Mouse (Mus musculus) heart, adult 2 months (tissue): Measurements from ENCODE around the gene Adprhl1. TPM values are rescaled to one million over a fixed set of nuclear protein-coding genes. Genes with fewer than 3 reads are reported as not detected.

Source experiments
- DNase-seq, 2 experiments: peaks; one replicate each; pipeline ENCODE4 v3.0.0; 2021
- H3K27ac ChIP-seq: fragments of 200-600 bp; 2 replicates; pipeline ENCODE4 v1.8.1; 2022
- H3K27me3 ChIP-seq: fragments of 200-500 bp; 2 replicates; pipeline ENCODE4 v1.6.1; 2012; ENCODE audit warnings: mild to moderate bottlenecking, low read length, inconsistent platforms, mixed read lengths; ENCODE audit not compliant: control insufficient read depth, insufficient read depth
- H3K36me3 ChIP-seq: fragments of 200-500 bp; 2 replicates; pipeline ENCODE4 v1.6.1; 2012; ENCODE audit warnings: low read length, inconsistent platforms; ENCODE audit not compliant: control insufficient read depth, insufficient read depth
- H3K4me1 ChIP-seq: fragments of 200-500 bp; 2 replicates; pipeline ENCODE4 v1.6.1; 2011; ENCODE audit warnings: low read length; ENCODE audit not compliant: control insufficient read depth, insufficient read depth
- H3K4me3 ChIP-seq: fragments of 200-600 bp; 2 replicates; pipeline ENCODE4 v1.8.1; 2022
- H3K79me2 ChIP-seq: fragments of 200-500 bp; replicated peaks from 2 replicates; pipeline ENCODE4 v1.6.1; 2012; ENCODE audit warnings: mild to moderate bottlenecking, inconsistent platforms, low read length, moderate library complexity, mixed read lengths; ENCODE audit not compliant: control insufficient read depth, insufficient read depth
- H3K9ac ChIP-seq: fragments of 200-500 bp; 2 replicates; pipeline ENCODE4 v1.6.1; 2012; ENCODE audit warnings: low read depth, mild to moderate bottlenecking, control low read depth, inconsistent platforms, low read length, mixed read lengths
- CTCF ChIP-seq: fragments of 200-600 bp; IDR thresholded peaks from 2 replicates; pipeline ENCODE4 v1.8.1; 2022; ENCODE audit warnings: antibody characterized with exemption, mild to moderate bottlenecking, moderate library complexity
- EP300 ChIP-seq: fragments of 200-500 bp; IDR thresholded peaks from 2 replicates; pipeline ENCODE4 v1.6.1; 2011; ENCODE audit warnings: low read depth, low read length, control low read depth; ENCODE audit not compliant: insufficient read depth
- POLR2A ChIP-seq: fragments of 200-500 bp; IDR thresholded peaks from 2 replicates; pipeline ENCODE4 v1.6.1; 2011; ENCODE audit warnings: mild to moderate bottlenecking, low read depth, low read length, control low read depth; ENCODE audit not compliant: insufficient read depth
- WGBS: fragments of 180-500 bp; shearing (Covaris S2); methylation state at CpG from one replicate; pipeline ENCODE4 v1.1.7; 2018; 5-methylcytosine and 5-hydroxymethylcytosine counted together
- intact Hi-C: fragments of 180-260 bp; cut with DNase I; formaldehyde crosslinking; loops from one replicate; pipeline ENCODE4 v1.15.1; 2025
- microRNA-seq, 2 experiments: library from miRNA; unstranded; fragments of <30 nt; microRNA quantifications; one replicate each; pipeline ENCODE4 v1.2.0; 2021
- polyA plus RNA-seq: library from polyadenylated mRNA; depleted of rRNA; stranded (reverse); fragments of >200 nt; gene quantifications from 2 replicates; pipeline ENCODE4 v1.2.3, GENCODE M21; 2012; rRNA removed
- total RNA-seq, 2 experiments: library from RNA; stranded (reverse); gene quantifications; 2 replicates each; pipeline ENCODE4 v1.2.3; 2021

The Adprhl1 gene
- total and polyA plus RNA-seq, 3 experiments: 371 to 599 (median 587) TPM

- H3K27me3 ChIP-seq: no peaks in the 10 kb centered on the region
- no peaks in the 10 kb centered on the region for H3K36me3 ChIP-seq
- WGBS: 83% methylated on average over 4 of the region's 4 CpGs
- H3K9ac ChIP-seq: no peak overlapping the region
- H3K27ac ChIP-seq: no peak overlapping the region
- H3K4me1 ChIP-seq: no peaks in the 10 kb centered on the region
- TF ChIP-seq CTCF (no peak), EP300 (no peak), POLR2A (no peak)
- intact Hi-C loops: no loop called here
- DNase-seq: no peak
- H3K79me2 ChIP-seq: no peaks in the 10 kb centered on the region
- H3K4me3 ChIP-seq: no peak overlapping the region
Observed at GRCm38 (mm10) chr8:13174305-13174704, 79.7 kb downstream of the Adprhl1 start.

Small RNA genes lying within 50 kb of the gene (microRNA-seq; reads per million reads assigned to microRNA genes)
- 58.7 to 68.4 reads per million in 2 experiments for gene Mir1968

Other genes with a start within 250 kb of the Adprhl1 start
- under 1 TPM; 0.21 to 0.45 TPM for gene F7, start 228.1 kb downstream of the Adprhl1 start, total RNA-seq
- 0.21 and 0.38 TPM in 2 replicates for gene F7, start 228.1 kb downstream of the Adprhl1 start, polyA plus RNA-seq
- under 1 TPM; 0.60 to 0.96 TPM for gene F10, start 216.9 kb downstream of the Adprhl1 start, total RNA-seq
- gene F10, start 216.9 kb downstream of the Adprhl1 start, polyA plus RNA-seq: 0.33 and 0.47 TPM in 2 replicates
- gene Proz, start 193.2 kb downstream of the Adprhl1 start, total RNA-seq: not detected
- 0.20 TPM in 1 of 2 replicates, not detected in the other for gene Proz, start 193.2 kb downstream of the Adprhl1 start, polyA plus RNA-seq
- 10 to 100 TPM in 1 of 2 experiments, 1 to 10 TPM in 1; 8.2 to 10.3 TPM for gene Pcid2, start 148.7 kb downstream of the Adprhl1 start, total RNA-seq
- 12.9 and 14.4 TPM in 2 replicates for gene Pcid2, start 148.7 kb downstream of the Adprhl1 start, polyA plus RNA-seq
- 10 to 100 TPM; 68.5 to 76.0 TPM for gene Cul4a, start 148.5 kb downstream of the Adprhl1 start, total RNA-seq
- 35.0 and 71.0 TPM in 2 replicates for gene Cul4a, start 148.5 kb downstream of the Adprhl1 start, polyA plus RNA-seq
- gene Lamp1, start 95.0 kb downstream of the Adprhl1 start, total RNA-seq: 100 to 1,000 TPM; 406 to 437 TPM
- 462 and 645 TPM in 2 replicates for gene Lamp1, start 95.0 kb downstream of the Adprhl1 start, polyA plus RNA-seq
- 1 to 10 TPM; 3.9 to 5.1 TPM for gene Grtp1, start 53.5 kb downstream of the Adprhl1 start, total RNA-seq
- gene Grtp1, start 53.5 kb downstream of the Adprhl1 start, polyA plus RNA-seq: 3.8 and 5.6 TPM in 2 replicates
- 10 to 100 TPM; 63.1 to 64.6 TPM for gene Dcun1d2, start 34.0 kb upstream of the Adprhl1 start, total RNA-seq
- 52.1 and 74.2 TPM in 2 replicates for gene Dcun1d2, start 34.0 kb upstream of the Adprhl1 start, polyA plus RNA-seq
- gene Tmco3, start 34.0 kb upstream of the Adprhl1 start, total RNA-seq: 10 to 100 TPM; 24.4 to 29.4 TPM
- 29.1 and 30.0 TPM in 2 replicates for gene Tmco3, start 34.0 kb upstream of the Adprhl1 start, polyA plus RNA-seq
- 10 to 100 TPM; 35.1 to 41.7 TPM for gene Tfdp1, start 84.6 kb upstream of the Adprhl1 start, total RNA-seq
- gene Tfdp1, start 84.6 kb upstream of the Adprhl1 start, polyA plus RNA-seq: 19.3 and 40.8 TPM in 2 replicates
- not detected for gene Atp4b, start 142.7 kb upstream of the Adprhl1 start, total RNA-seq
- 0.23 and 0.33 TPM in 2 replicates for gene Atp4b, start 142.7 kb upstream of the Adprhl1 start, polyA plus RNA-seq
- gene Grk1, start 150.9 kb upstream of the Adprhl1 start, total RNA-seq: under 1 TPM; 0.05 TPM
- gene Grk1, start 150.9 kb upstream of the Adprhl1 start, polyA plus RNA-seq: not detected in 2 replicates
- 1 to 10 TPM; 4.8 to 8.0 TPM for gene Tmem255b, start 181.0 kb upstream of the Adprhl1 start, total RNA-seq
- gene Tmem255b, start 181.0 kb upstream of the Adprhl1 start, polyA plus RNA-seq: 10.2 and 17.0 TPM in 2 replicates
- gene Gas6, start 240.3 kb upstream of the Adprhl1 start, total RNA-seq: 100 to 1,000 TPM; 114 to 129 TPM
- 133 and 153 TPM in 2 replicates for gene Gas6, start 240.3 kb upstream of the Adprhl1 start, polyA plus RNA-seq